ENCODE assay signal across 25 mouse cellular contexts in the genomic region with DNA sequence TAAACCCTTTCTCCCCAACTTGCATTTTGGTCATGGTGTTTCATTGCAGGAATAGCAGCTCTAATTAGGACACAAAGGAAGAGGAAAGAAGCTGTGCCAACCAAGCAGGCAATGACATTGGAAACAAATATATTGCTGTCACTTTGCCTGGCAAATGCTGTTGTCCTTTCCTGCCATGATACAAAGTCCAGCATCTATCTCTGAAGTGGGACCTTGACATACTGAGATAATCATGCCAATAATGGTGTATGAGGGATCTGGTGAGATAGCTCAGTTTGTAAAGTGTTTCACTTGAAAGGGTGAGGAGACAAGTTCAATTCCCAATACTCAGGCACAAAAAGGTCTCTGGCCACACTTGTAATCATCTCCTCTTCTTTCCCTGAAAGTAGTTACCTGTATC. TPM values are rescaled to one million over a fixed set of nuclear protein-coding genes. Genes with fewer than 3 reads are reported as not detected.
"Had no signal": no experiment of that assay in that cellular context is flagged by ENCODE, and none has a peak within 500 bp of the region (broad histone marks: within the 10 kb centered on the region; RNA-seq: fewer than 3 reads in every experiment).

No protein-coding gene starts in this region.

- H3K36me3 ChIP-seq: midbrain, embryonic 10.5 days; midbrain, embryonic 12.5 days; neural tube, embryonic 13.5 days; neural tube, embryonic 15.5 days; stomach, embryonic 15.5 days had no signal

- H3K27ac ChIP-seq: midbrain, embryonic 10.5 days; midbrain, embryonic 12.5 days; neural tube, embryonic 13.5 days; neural tube, embryonic 15.5 days; stomach, embryonic 15.5 days; stomach, postnatal 0 days had no signal

- H3K9ac ChIP-seq: lung, embryonic 14.5 days; midbrain, embryonic 12.5 days; neural tube, embryonic 13.5 days; neural tube, embryonic 15.5 days; stomach, embryonic 15.5 days had no signal

- H3K27me3 ChIP-seq: midbrain, embryonic 12.5 days; neural tube, embryonic 13.5 days; neural tube, embryonic 15.5 days; stomach, embryonic 15.5 days had no signal

- H3K9me3 ChIP-seq: midbrain, embryonic 10.5 days; midbrain, embryonic 12.5 days; neural tube, embryonic 13.5 days; neural tube, embryonic 15.5 days; stomach, embryonic 15.5 days had no signal

- H3K4me3 ChIP-seq: midbrain, embryonic 10.5 days; midbrain, embryonic 12.5 days; myocyte; neural tube, embryonic 13.5 days; neural tube, embryonic 15.5 days; stomach, embryonic 15.5 days had no signal

- H3K4me2 ChIP-seq: lung, embryonic 14.5 days; midbrain, embryonic 12.5 days; neural tube, embryonic 13.5 days; neural tube, embryonic 15.5 days; stomach, embryonic 15.5 days had no signal

- DNase-seq: lung, embryonic 14.5 days; lung, postnatal 10 days; lung, postnatal 4 days; midbrain, embryonic 14.5 days; retina, postnatal 1 day; right cerebral cortex, adult 18-20 months; right cerebral cortex, postnatal 25 days; right cerebral cortex, postnatal 4 days; thymus, adult 2 months; thymus, postnatal 25 days; thymus, postnatal 4 days had no signal

- ATAC-seq: midbrain, embryonic 16.5 days had no signal

RNA-seq across cellular contexts. Expression of gene Trim38, which starts 2.9 kb away (rescaled TPM):
- total RNA-seq: megakaryocyte, adult 5-6 weeks; megakaryocyte-erythroid progenitor cell, adult 5-6 weeks had no signal
- polyA plus RNA-seq: lung, embryonic 14.5 days; lung, embryonic 16.5 days; midbrain, embryonic 12.5 days; midbrain, embryonic 14.5 days; midbrain, embryonic 16.5 days; myocyte; neural tube, embryonic 11.5 days; neural tube, embryonic 13.5 days; neural tube, embryonic 15.5 days; spleen, adult 2 months; thymus, adult 2 months had no signal

RNA-seq across cellular contexts. Expression of gene Hist1h1a, which starts 3.3 kb away (rescaled TPM):
- polyA plus RNA-seq: midbrain, embryonic 14.5 days; midbrain, embryonic 16.5 days; neural tube, embryonic 13.5 days; urinary bladder, adult 2 months had no signal

RNA-seq across cellular contexts. Expression of gene Hist1h4a, which starts 5.7 kb away (rescaled TPM):
- polyA plus RNA-seq: lung, embryonic 14.5 days; neural tube, embryonic 11.5 days; neural tube, embryonic 15.5 days had no signal
